Mouse (Mus musculus) hindbrain, embryonic 11.5 days (tissue): ENCODE data around the gene Tekt3. TPM values are rescaled to one million over a fixed set of nuclear protein-coding genes. Genes with fewer than 3 reads are reported as not detected.

Experiments
- ATAC-seq: fragments of 200-750 bp; cut with Nextera tagmentation; 2 replicates; pipeline ENCODE4 v1.8.0; 2017; ENCODE audit warnings: mild to moderate bottlenecking, moderate TSS enrichment, moderate library complexity; ENCODE audit not compliant: low FRiP score
- DNase-seq: peaks from one replicate; pipeline ENCODE4 v3.0.0-alpha.2; 2015; ENCODE audit warnings: low spot score
- H3K27ac ChIP-seq: fragments of 300-500 bp; sonication (generic); 2 replicates; pipeline ENCODE4 v1.5.1; 2014; ENCODE audit warnings: mild to moderate bottlenecking, low read depth, low read length
- H3K27me3 ChIP-seq: fragments of 300-500 bp; sonication (generic); 2 replicates; pipeline ENCODE4 v1.6.1; 2014; ENCODE audit warnings: mild to moderate bottlenecking, low read length, moderate library complexity, mixed read lengths; ENCODE audit not compliant: control insufficient read depth, insufficient read depth
- H3K36me3 ChIP-seq: fragments of 300-500 bp; sonication (generic); 2 replicates; pipeline ENCODE4 v1.6.1; 2014; ENCODE audit warnings: mild to moderate bottlenecking, low read length, moderate library complexity, mixed read lengths; ENCODE audit not compliant: control insufficient read depth, insufficient read depth
- H3K4me1 ChIP-seq: fragments of 300-500 bp; sonication (generic); replicated peaks from 2 replicates; pipeline ENCODE4 v1.6.1; 2014; ENCODE audit warnings: low read length, mixed read lengths; ENCODE audit not compliant: control insufficient read depth, insufficient read depth
- H3K4me2 ChIP-seq: fragments of 300-500 bp; sonication (generic); replicated peaks from 2 replicates; pipeline ENCODE4 v1.6.1; 2014; ENCODE audit warnings: mild to moderate bottlenecking, low read depth, low read length
- H3K4me3 ChIP-seq: fragments of 300-500 bp; sonication (generic); 2 replicates; pipeline ENCODE4 v1.5.1; 2014; ENCODE audit warnings: low read depth, low read length
- H3K9ac ChIP-seq: fragments of 300-500 bp; sonication (generic); 2 replicates; pipeline ENCODE4 v1.6.1; 2014; ENCODE audit warnings: low read depth, low read length
- H3K9me3 ChIP-seq: fragments of 300-500 bp; sonication (generic); 2 replicates; pipeline ENCODE4 v1.6.1; 2016; ENCODE audit warnings: low read length; ENCODE audit not compliant: control insufficient read depth
- WGBS: fragments of 180-500 bp; shearing (Covaris S2); extraction: QIAGEN DNeasy Blood & Tissue Kit; methylation state at CpG from one replicate; pipeline ENCODE4 v1.1.7; 2014; 5-methylcytosine and 5-hydroxymethylcytosine counted together
- polyA plus RNA-seq: library from polyadenylated mRNA; unstranded; fragments of >200 nt; fragmentation: Nextera tagmentation; extraction: Ambion mirVana; gene quantifications from 2 replicates; pipeline ENCODE4 v1.2.1, GENCODE M21; 2014

The Tekt3 gene
- polyA plus RNA-seq, 1 experiment from 2014 or later = 0.12 TPM

DNA sequence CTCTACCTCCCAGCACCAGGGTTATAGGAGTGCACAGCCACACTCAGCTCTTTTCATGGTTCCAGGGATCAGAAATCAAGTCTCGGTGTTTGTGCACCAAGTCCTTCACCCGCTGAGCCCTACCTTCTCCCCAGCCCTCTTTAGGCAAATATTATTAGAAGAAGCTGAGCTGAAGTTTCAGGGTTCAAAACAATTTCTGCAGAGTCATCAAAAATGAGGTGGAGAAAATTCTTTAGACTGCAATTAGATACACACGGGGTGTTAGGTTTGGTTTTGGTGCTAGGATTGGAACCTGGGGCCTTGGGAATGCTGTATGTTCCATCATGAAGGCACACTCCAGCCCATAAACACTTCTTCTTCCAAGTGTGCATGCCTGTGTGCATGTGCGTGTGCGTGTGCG lies 27.2 kb downstream of the Tekt3 start:
- H3K27ac ChIP-seq = no peak overlapping the region
- no peaks in the 10 kb centered on the region for H3K4me1 ChIP-seq
- no peaks in the 10 kb centered on the region for H3K27me3 ChIP-seq
- H3K9ac ChIP-seq = no peak overlapping the region
- ATAC-seq (no peak), DNase-seq (no peak)
- no peak overlapping the region for H3K4me3 ChIP-seq
- H3K36me3 ChIP-seq = no peaks in the 10 kb centered on the region
- peaks cover 4% of the 10 kb centered on the region; the same call in 1 of the 2 replicates for H3K9me3 ChIP-seq
- H3K4me2 ChIP-seq = no peak overlapping the region
- 94% methylated on average over 6 of the region's 6 CpGs for WGBS

DNA sequence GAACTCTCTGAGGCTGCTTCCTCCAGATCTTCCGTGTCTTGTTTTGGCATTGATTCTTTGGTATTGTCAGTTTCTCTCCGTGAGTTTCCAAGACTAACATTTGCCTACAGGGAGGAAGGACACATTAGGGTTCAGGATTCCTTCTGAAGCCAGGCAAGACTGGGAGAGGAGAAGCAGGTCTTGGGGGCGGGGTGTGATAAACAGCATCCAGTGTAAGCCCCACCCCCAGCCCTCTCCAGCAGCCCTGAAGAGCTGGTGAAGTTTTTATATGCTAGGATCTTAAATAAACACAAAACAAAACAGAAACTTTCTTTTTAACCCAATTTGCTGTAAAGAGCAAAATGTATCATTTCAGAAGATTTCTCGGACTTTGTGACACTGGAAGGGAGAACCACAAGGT lies 28.8 kb downstream of the Tekt3 start:
- H3K4me2 ChIP-seq = no peak overlapping the region
- H3K4me3 ChIP-seq = no peak overlapping the region
- H3K36me3 ChIP-seq = no peaks in the 10 kb centered on the region
- H3K4me1 ChIP-seq = no peaks in the 10 kb centered on the region
- H3K27ac ChIP-seq = no peak overlapping the region
- 49% methylated on average over 4 of the region's 4 CpGs for WGBS
- H3K9ac ChIP-seq = no peak overlapping the region
- no peaks in the 10 kb centered on the region for H3K27me3 ChIP-seq
- DNase-seq (no peak), ATAC-seq (no peak)
- H3K9me3 ChIP-seq = no peaks in the 10 kb centered on the region

DNA sequence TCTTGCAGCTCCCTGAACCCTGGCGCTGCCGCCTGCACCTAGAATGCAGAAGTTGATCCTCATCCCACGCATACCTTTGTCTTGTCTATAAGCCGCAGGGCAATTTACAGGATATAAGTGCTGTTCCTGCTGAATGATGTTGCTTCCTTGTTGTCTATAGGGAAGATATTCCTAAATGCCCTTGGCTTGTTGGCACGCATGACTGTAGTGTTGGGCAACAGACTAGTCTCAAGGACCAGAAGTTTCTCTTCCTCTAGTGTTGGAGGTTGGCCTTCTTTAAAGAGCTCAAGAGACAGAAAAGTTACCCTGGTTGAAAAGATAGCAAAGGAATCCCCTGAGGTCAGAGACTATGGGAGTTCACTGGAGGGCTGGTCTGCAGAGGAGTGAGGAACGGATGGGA lies 29.5 kb downstream of the Tekt3 start:
- H3K9me3 ChIP-seq = no peaks in the 10 kb centered on the region
- no peaks in the 10 kb centered on the region for H3K27me3 ChIP-seq
- 94% methylated on average over 6 of the region's 6 CpGs for WGBS
- H3K36me3 ChIP-seq = no peaks in the 10 kb centered on the region
- no peak overlapping the region for H3K4me2 ChIP-seq
- H3K4me1 ChIP-seq = no peaks in the 10 kb centered on the region
- ATAC-seq = no peak
- no peak overlapping the region for H3K9ac ChIP-seq
- no peak for DNase-seq
- no peak overlapping the region for H3K27ac ChIP-seq
- H3K4me3 ChIP-seq = no peak overlapping the region

DNA sequence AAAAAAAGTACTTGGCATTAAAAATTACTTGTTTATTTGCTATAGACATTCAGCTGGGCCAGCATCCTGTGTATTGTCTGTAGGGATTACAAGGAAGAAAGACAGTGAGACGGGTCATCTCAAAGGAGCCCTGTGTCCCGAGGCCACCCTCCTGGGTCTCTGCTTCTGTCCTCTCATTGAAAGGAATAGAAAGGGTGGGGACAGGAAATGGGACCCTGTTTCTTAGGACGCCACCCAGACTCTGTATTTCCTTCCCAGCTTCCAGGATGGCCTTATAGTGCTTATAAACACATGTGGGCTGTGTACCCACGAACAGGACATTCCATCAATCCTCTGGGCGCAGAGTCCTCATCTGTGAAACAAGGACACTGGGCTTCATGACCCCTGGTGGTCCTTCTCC lies 30.8 kb downstream of the Tekt3 start:
- 66% methylated on average over 5 of the region's 5 CpGs for WGBS
- no peak for ATAC-seq

DNA sequence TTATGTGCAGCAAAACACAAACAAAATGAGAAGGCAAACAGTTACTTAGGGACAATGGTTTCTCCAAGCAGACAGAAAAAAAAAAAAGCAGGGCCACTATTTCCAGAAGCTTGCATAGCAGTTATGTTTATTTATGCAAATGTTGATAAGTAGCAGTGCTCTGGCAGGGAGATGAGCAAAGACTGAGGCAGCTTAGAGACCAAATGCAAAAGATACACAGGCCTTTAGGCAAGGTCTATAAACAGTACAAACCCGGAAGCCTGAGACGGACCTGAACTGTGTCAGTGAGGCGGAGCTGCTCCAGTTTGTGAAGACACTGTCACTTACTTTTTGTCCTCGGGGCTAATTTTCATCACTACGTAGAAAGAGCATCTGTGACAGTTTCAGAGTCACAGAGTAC lies 32.1 kb downstream of the Tekt3 start:
- Histone ChIP-seq H3K4me3 (no peak overlapping the region), H3K9ac (no peak overlapping the region), H3K27me3 (no peaks in the 10 kb centered on the region), H3K36me3 (no peaks in the 10 kb centered on the region), H3K4me1 (no peaks in the 10 kb centered on the region), H3K4me2 (no peak overlapping the region), H3K9me3 (no peaks in the 10 kb centered on the region), H3K27ac (no peak overlapping the region)
- 83% methylated on average over 5 of the region's 5 CpGs for WGBS
- ATAC-seq = no peak
- no peak for DNase-seq

More for the DNA sequence above, 30.8 kb downstream of the Tekt3 start:
- no peak overlapping the region for H3K4me2 ChIP-seq
- no peak for DNase-seq
- H3K36me3 ChIP-seq = no peaks in the 10 kb centered on the region
- H3K27ac ChIP-seq = no peak overlapping the region
- no peaks in the 10 kb centered on the region for H3K9me3 ChIP-seq
- no peaks in the 10 kb centered on the region for H3K27me3 ChIP-seq
- no peak overlapping the region for H3K9ac ChIP-seq
- H3K4me3 ChIP-seq = no peak overlapping the region
- no peaks in the 10 kb centered on the region for H3K4me1 ChIP-seq

DNA sequence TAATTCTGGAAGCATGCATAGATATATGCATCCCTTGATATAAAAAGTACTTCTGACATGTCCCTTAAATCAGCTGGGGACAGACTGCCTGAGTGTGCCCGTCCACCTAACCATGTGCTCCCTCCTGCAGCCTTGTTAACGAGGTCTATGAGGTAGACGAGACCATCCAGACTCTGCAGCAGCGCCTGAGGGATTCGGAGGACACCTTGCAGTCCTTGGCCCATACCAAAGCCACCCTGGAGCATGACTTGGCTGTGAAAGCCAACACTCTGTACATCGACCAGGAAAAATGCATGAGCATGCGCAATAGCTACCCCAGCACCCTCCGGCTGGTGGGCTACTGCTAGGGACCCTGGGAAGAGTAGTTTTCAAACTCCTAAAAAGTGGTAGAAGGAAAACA lies 33.0 kb downstream of the Tekt3 start:
- H3K27ac ChIP-seq = no peak overlapping the region
- no peak overlapping the region for H3K4me2 ChIP-seq
- no peaks in the 10 kb centered on the region for H3K4me1 ChIP-seq
- WGBS = 91% methylated on average over 8 of the region's 8 CpGs
- DNase-seq (no peak), ATAC-seq (no peak)
- H3K27me3 ChIP-seq = no peaks in the 10 kb centered on the region
- no peak overlapping the region for H3K4me3 ChIP-seq
- no peak overlapping the region for H3K9ac ChIP-seq
- no peaks in the 10 kb centered on the region for H3K36me3 ChIP-seq
- H3K9me3 ChIP-seq = no peaks in the 10 kb centered on the region

DNA sequence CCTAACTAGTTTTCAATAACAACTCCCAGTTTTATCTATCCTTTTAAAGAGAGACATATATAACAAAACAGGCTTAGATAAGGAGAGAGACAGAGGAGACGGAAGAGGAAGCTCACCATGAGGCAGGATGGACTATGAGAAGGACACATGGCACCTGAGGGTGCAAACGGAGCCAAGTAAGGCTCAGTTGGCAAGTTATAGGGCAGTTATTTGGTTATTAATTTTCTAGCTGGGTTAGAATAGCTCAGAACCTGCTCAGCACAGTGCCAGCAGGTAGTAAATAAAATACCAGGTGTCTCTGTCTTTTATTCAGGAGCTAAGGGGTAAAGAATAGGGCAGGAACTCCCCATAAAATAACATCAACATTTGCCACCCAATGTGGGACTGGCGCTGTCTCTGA lies 36.6 kb downstream of the Tekt3 start:
- H3K36me3 ChIP-seq = no peaks in the 10 kb centered on the region
- H3K9me3 ChIP-seq = no peaks in the 10 kb centered on the region
- DNase-seq (no peak), ATAC-seq (no peak)
- H3K27me3 ChIP-seq = no peaks in the 10 kb centered on the region
- no peaks in the 10 kb centered on the region for H3K4me1 ChIP-seq
- no peak overlapping the region for H3K4me2 ChIP-seq
- no peak overlapping the region for H3K9ac ChIP-seq
- no peak overlapping the region for H3K27ac ChIP-seq
- H3K4me3 ChIP-seq = no peak overlapping the region
- WGBS = 84% methylated on average over 3 of the region's 3 CpGs

DNA sequence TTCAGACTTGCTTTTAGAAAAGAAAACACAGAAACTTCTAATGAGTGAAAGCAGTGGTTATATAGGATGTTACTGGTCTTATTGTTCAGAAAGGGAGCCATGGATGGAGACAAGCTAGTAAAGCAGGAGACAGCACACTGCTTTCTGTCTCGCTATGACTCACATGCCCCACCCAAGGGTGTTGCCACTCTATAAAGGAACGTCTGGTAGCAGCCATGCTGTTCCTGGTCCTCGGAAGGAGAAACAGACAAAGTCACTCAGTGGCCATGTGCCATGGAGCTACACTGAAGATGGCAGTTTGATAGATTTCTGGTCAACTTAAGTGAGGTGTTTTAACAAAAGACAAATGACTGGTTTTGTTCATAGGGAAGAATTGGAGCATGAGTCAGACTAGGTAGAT lies 37.9 kb downstream of the Tekt3 start:
- Histone ChIP-seq H3K36me3 (no peaks in the 10 kb centered on the region), H3K4me1 (no peaks in the 10 kb centered on the region), H3K27me3 (no peaks in the 10 kb centered on the region), H3K9ac (no peak overlapping the region), H3K27ac (no peak overlapping the region), H3K4me2 (no peak overlapping the region), H3K9me3 (no peaks in the 10 kb centered on the region), H3K4me3 (no peak overlapping the region)
- 84% methylated on average over 3 of the region's 3 CpGs for WGBS
- ATAC-seq = no peak
- DNase-seq = no peak

DNA sequence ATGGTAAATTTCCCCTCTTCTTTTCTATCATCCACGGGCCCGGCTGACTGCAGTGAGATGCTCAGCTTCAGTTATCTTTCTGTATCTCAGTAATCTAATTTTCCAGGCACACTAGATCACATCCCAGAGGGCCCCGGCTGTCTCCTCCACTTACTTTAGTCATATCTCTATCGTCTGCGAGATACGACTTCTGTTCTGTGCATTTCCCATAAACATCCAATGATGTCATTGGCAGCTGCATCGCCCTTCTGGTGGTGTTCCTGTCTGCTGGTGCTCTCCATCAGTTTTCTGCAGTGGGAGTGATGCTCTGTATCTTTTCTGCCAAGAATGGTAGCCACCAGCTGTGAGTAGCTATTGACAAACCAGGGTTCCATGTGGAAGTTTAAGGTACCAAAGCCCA lies 41.8 kb downstream of the Tekt3 start:
- Histone ChIP-seq H3K9ac (no peak overlapping the region), H3K4me2 (no peak overlapping the region)
- no peak for ATAC-seq

More for the DNA sequence above, 41.8 kb downstream of the Tekt3 start:
- no peaks in the 10 kb centered on the region for H3K27me3 ChIP-seq
- no peaks in the 10 kb centered on the region for H3K9me3 ChIP-seq
- no peak overlapping the region for H3K27ac ChIP-seq
- no peak for DNase-seq
- H3K4me1 ChIP-seq = no peaks in the 10 kb centered on the region
- WGBS = 86% methylated on average over 7 of the region's 7 CpGs
- no peaks in the 10 kb centered on the region for H3K36me3 ChIP-seq
- no peak overlapping the region for H3K4me3 ChIP-seq
